Mouse (Mus musculus): ENCODE measurements around the gene Snx21.

The Snx21 gene

GRCm38 (mm10) chr2:164771123-164771522 lies 14.5 kb upstream of the Snx21 start:
- no peak for DNase-seq

DNA sequence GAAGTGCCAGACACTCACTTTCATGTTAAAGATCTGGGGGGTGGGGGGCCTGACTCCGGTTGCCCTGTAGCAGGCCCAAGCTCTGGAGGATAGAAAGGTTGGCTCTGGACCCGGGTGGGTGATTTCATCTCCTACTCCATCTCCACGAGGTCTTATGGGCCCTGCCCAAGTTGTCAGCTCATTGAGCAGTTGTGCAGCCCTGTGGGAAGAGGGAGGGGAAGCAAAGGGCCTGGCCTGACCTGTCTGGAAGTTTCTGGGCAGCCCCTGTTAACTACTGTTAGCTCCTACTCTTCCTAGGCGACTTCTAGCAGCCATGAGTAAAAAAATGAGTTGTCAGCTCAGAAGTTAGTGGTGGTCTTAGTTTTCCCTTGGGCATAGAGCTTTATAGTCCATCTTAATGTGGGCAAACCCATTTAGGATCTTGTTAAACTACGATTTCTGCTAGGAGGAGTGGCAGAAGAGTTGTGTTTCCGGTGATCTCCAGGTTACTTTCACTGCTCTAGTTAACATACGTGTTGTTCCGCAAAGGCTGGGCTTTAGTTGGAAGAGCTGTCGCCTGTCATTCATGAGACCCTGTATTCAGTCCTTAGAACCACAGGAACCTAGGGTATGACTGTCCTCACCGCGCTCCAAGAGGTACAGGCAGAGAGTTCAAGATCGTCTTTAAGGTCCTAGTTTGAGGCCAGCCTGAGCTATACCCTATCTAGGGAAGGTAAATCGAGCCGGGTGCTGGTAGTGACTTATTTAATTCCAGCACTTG lies 12.2 kb upstream of the Snx21 start:
- DNase-seq = no peak

DNA sequence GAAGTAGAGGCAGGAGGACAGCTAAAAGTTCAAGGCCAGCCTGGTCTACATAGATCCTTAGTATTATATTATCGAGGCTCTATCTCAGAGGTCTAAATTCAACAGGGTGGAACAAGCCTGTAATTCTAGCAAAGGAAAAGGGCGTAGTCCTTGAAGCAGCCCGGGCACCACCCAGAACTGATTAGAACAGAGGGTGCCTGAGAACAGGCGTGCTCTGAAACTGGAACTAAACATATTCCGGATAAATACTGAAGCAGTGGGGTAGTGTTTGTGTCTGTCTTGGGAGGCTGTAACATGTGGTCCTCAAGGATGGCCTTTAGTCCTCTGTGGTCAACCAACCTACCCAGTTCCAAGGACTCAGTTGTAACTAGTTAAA lies 11.6 kb upstream of the Snx21 start:
- no peak for DNase-seq

GRCm38 (mm10) chr2:164776130-164776529 lies 9.5 kb upstream of the Snx21 start:
- no peak for DNase-seq

DNA sequence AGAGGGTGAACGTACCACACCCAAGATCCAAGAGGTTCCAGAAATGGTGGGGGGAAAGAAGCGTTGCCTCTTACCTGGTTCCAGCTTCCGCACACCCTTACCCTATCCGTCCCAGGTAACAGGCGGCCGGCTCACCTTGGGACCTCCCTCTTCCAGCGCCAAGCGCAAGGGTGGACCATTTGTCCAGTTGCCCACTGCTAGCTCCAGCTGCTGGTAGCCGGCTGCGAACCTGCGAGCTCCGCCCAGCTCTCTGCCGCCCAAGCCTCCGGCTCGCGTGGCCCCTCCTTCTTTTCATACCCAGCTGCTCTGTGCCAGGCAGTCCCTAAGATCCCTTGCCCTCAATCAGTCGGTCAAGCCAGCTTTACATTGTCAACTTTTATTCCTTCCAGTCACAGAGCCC lies 8.8 kb upstream of the Snx21 start:
- no peak for DNase-seq

DNA sequence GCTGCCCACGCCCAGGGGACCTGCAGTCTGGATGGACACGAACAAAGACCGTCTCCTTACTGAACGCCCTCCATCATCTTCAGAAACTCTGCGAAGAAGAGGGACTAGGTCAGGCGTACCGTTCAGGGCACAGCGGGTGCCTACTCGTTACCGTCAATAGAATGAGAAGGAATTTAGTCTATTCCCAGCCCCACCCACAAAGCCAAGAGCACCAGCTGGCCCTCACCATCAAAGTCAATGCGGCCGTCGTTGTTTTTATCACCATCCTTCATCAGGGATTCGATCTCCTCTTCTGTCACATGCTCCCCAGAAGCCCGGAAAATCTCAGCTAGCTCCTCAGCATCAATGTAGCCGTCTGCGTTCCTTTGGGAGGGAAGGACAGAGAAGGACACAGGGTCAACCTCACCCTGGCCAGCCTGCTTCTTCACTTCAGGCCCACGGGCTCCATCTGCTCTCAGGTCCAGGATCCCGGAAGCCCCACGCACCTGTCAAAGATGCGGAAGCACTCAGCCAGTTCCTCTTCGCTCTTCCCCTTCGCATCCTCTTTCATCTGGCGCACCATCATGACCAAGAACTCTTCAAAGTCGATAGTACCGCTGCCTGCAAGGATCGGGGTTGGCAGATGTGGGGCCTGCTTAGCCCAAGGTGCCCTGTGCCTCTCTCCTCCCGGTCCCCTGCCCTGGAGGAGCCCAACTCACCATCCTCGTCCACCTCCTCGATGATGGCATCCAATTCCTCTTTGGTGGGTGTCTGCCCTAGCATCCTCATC lies 8.2 kb upstream of the Snx21 start:
- no peak for DNase-seq

- DNase-seq = no peak
These were observed 7.7 kb upstream of the Snx21 start for GRCm38 (mm10) chr2:164778015-164778287.

GRCm38 (mm10) chr2:164778809-164779208 lies 6.8 kb upstream of the Snx21 start:
- DNase-seq = no peak

- no peak for DNase-seq
These were observed 6.0 kb upstream of the Snx21 start, which contains the start of gene Tnnc2 for GRCm38 (mm10) chr2:164779481-164780086. Gene Tnnc2, minus strand, starts transcription at chr2:164779967.

DNA sequence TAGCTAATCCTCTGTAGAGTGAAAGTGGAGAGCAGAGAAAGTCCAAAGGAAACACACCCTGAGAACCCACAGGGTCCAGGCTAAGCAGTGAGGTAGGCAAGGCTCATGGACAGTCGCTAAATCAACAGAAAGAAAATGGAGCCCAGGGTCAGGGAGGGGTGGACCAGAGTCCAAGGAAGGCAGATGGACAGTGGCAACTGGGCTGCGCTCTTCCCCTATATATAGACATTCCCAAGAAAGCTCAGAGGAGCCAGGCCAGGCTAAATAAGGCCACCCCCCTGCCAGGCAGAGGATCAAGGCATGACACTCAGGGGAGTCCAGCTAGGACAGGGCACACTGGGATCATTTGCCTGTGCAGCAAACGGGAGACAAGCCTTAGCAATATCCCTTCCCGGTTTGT lies 3.7 kb upstream of the Snx21 start:
- no peak for DNase-seq

- DNase-seq = no peak
These were observed 1.6 kb upstream of the Snx21 start for GRCm38 (mm10) chr2:164783926-164784581.

- no peak for DNase-seq
These were observed 678 bp upstream of the Snx21 start for GRCm38 (mm10) chr2:164784869-164785420.

GRCm38 (mm10) chr2:164786388-164786885 lies 814 bp downstream of the Snx21 start:
- peak; percentile 31 for DNase-seq

- no peak for DNase-seq
These were observed 1.4 kb downstream of the Snx21 start for GRCm38 (mm10) chr2:164787032-164787431.

DNA sequence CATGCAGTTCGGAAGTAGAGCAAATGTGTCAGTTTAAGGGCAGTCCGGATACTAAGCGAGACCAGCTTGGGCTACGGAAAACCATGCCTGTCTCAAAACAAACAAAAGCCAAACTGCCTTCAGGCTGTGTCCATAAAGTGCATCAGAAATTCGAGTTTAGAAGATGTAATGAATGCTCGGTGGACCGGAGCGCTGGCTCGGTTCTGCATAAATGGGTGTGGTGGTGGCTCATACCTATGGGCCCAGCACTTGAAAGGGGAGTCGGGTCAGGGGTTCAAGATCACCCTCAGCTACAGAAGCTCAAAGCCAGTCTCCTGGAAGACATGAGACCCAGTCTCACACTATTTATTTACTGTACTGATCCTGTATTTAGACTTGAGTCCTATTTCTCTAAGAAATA lies 2.2 kb downstream of the Snx21 start:
- DNase-seq = no peak

DNA sequence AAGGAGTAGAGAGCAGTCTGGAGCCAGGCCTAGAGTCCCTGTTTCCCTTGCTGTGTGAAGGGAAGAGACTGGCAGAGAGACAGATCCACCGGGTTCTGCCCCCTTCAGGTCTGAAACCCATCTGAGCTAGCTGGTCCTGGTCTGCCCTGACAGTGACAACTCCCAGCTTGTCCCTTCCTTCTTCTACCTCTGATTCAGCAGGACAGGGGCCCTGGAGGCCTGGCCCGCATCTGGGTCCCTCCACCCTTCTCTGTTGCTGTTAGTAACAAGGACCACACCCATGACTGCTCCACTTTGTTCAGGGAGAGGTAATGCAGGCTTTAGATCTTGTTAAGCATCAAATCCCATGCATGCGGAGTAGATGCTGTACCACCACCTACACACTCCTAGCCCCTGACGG lies 2.8 kb downstream of the Snx21 start:
- DNase-seq = no peak

GRCm38 (mm10) chr2:164790451-164790850 lies 4.8 kb downstream of the Snx21 start:
- DNase-seq = no peak

DNA sequence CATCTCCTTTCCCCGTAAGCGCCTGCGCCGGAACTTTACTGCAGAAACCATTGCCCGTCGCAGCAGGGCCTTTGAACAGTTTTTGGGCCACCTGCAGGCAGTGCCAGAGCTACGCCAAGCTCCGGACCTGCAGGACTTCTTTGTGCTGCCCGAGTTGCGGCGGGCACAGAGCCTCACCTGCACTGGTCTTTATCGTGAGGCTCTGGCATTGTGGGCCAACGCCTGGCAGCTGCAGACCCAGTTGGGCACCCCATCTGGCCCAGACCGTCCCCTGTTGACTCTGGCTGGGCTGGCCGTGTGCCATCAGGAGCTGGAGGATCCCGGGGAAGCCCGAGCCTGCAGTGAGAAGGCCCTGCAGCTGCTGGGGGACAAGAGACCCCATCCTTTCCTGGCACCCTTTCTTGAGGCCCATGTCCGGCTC lies 6.2 kb downstream of the Snx21 start:
- DNase-seq = peak; percentile 56

- no peak for DNase-seq
These were observed 7.0 kb downstream of the Snx21 start for GRCm38 (mm10) chr2:164792400-164793190.

GRCm38 (mm10) chr2:164793236-164793635 lies 7.6 kb downstream of the Snx21 start:
- DNase-seq = peak; percentile 72

GRCm38 (mm10) chr2:164793772-164794171 lies 8.1 kb downstream of the Snx21 start:
- DNase-seq = no peak

DNA sequence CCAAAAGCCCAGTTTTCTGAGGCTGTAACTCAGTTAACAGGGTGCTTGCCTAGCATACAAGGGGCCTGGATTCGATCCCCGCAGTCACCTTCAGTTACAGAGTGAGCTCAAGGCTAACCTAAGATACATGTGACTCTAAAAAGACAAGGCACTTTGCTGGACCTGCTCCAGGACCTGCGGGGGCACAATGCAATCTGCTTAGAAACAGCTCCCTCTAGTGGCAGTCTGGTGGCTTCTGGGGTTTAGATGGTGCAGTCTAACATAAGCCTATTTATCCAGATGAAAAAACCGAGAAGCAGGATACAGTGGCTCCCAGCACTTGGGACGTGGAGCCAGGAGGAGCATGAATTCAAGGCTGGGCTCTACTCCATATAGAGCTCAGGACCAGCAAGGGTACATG lies 8.7 kb downstream of the Snx21 start:
- peak; percentile 82 for DNase-seq

Measured in cerebellum, adult 11 months (tissue).